Mouse (Mus musculus) brain, embryonic 18.5 days (tissue): Measurements from ENCODE around the gene Gm9837.
"Not testable (repeated sequence)": the region's sequence is repeated elsewhere in the genome, so short reads cannot be mapped to it uniquely, and the experiment has no call there.

ENCODE experiments used
- DNase-seq: peaks from one replicate; pipeline ENCODE4 v3.0.0-alpha.2; 2012; ENCODE audit warnings: low read depth, low spot score

The Gm9837 gene

DNA sequence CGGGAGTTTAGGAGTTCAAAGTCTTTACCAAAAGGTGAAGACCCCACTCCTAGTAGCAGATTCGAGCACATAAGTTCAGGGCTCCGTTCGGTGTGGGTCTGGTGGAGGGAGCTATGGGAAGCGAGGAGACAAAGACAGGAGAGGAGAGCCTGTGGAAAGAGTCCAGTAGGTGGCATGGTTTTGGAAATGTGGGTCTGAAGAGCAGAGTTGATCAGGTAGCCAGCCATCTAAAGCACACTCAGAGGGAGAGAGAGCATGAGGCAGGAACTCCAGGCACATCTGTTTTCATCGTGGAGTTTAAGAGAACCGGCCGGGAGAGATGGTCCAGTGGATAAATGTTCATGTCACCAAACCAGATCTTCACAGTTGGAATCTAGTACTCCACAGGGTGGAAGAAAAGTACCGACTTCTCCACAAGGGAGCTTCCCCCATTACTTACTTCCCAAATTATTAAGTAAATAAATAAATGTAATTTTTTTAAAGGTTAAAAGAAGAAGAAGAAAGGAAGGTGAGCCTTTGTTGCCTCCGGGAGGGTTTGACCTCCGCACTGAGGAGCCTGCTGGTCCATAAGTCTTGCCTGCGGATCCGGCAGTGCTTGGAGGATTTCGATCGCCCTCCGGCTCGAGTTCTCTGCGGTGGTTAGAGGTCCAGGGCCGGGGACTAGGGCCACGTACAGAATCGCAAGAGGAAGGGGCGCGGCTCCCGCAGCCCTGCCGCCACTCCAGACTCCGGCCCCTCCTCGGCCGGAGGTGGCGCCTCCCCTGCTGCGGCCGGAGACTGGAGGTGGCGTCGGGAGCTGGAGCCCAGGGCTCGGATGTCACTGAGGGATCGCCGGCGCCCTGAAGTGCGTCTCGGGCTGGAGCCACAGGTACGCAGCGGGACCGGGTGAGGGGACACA, 13.6 kb downstream of the Gm9837 start, which contains the start of the genes Gm10447 and Shroom1:
Gene Gm10447 (minus strand): TSS at position 637 of the 898 bp plus-strand sequence.
Gene Shroom1 (plus strand): TSS at position 732 of the 898 bp plus-strand sequence.
- DNase-seq = no peak

DNA sequence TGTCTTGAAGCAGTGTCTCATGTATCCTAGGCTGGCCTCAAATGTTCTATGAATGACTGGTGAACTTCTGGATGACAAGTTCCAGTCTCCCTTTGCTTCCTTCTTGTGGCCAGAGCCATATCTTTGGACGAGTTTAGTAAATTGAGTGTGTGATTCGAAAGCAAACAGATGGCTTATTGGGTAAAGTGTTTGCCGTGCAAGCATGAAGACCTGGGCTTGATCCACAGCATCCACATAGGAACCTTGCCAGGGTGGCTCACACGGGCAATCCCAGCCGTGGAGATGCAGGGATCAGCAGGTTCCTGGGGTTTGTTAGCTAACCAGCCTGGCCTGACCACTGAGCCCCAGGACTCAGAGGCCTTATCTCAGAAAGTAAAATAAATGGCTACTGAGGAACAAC, 17.2 kb downstream of the Gm9837 start:
- DNase-seq = no peak

DNA sequence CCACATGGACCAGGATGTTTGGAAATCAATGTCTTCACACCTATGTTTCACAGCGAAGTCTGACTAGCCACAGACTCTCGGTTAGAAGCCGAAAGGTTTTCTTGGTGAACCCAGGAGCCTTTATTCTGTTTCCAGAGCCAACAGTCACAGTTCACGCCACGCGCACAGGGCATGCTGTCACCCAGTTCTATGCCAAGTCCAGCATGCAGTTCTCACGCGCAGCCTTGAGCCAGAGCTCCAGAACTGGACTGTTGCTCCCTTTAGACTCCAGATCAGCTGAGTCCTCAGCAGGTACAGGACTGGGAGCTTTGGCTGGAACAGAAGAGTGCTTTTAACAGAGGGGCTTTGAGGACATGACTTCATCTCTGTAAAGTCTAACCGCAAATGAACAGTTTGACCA, 17.9 kb downstream of the Gm9837 start:
- no peak for DNase-seq

DNA sequence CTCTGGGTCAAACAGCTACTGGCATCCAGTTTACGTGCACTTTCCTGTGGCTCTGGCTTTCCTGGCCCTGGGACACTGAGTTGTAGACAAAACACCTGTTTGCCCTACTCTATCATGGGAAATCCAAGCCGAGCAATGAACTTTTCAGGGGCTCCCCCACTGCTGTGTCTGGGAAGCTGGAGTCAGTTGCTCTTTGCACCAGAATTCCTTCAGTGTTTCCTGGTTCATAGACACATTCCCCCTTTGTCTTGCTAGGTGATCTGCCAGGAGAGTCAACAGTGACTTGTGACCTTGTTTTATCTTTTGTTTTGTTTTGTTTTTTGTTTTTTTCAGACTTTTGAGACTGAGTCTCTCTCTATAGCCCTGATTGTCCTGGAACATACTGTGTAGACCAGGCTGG, 18.9 kb downstream of the Gm9837 start:
- DNase-seq = no peak

DNA sequence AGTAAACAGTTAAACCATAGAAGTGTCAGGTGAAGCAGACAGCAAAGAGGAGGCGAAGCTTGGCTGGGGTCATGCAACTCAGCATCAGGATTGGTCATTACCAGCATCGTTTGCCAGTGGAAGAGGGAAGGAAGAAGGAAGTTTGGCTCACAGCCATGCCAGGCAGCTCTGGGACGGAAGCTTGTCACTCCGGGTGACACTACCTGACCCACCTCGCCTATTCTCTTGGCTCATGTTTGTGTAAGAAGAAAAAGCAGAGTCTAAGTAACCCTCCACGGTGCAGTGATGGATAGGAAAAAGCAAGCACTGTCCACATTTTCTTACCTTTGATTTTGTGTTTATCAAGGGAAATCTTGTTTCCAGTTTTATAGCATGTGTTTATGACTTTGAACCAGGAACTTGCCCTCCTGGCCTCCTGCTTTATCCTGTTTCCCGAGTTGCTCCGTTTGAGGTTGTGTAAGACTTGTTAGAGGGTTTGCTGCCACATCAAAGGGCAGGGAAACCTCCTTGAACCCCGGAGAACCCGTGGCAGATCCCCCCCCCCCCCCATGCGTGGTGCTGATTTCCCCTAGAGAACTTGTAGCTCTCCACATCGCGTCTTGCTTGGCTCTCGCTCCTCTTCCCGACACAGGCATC, 20.1 kb downstream of the Gm9837 start:
- no peak for DNase-seq

DNA sequence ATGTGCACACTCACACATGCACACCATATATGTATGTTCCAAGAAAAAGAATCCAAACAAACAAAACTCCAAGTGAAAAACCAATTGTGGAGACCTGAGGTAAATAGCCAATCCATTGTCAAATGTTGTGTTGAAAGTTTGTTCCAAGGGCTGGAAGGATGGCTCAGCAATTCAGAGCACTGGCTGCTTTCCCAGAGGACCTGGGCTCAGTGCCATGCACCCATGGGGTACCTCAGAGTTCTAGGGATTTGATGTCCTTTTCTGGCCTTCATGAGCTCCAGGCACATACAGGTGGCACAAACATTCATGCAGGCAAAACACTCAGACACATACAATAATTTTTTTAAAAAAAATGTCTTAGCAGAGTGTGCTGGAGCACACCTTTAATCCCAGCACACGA, 21.8 kb downstream of the Gm9837 start:
- DNase-seq = no peak

DNA sequence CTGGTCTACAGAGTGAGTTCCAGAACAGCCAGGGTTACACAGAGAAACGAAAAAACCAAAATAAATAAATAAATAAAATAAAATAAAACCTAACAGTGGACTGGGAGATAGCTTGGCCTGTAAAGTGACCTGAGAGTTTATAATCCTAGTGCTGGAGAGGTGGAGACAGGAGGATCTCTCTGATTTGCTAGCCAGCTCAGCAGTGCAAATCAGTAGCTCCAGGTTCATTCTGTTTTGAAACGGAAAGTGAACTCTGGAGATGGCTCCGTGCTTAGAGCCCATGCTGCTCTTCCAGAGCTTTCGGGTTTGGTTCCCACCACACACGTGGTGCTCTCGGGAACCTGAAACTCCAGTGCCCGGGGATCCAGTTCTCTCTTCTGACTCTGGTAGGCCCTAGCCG, 22.3 kb downstream of the Gm9837 start:
- DNase-seq = no peak

DNA sequence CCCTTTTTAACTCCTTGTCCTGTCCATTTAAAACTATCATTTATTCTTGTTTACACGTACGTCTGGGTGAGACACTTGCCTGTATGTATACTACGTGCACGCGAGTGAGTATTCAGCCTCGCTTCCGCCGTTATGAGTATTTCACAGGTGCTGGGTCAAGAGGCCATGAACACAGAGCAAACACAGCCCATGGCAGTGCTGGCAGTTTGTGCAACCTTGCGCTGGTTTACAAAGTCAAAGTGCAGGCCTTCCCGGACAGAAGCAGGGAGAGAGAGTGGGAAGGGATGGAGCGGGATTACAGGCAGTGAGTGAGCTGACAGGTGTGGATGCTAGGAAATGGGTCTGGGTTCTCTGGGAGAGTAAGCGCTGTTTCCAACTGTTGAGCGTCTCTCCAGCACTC, 24.1 kb downstream of the Gm9837 start:
- no peak for DNase-seq

DNA sequence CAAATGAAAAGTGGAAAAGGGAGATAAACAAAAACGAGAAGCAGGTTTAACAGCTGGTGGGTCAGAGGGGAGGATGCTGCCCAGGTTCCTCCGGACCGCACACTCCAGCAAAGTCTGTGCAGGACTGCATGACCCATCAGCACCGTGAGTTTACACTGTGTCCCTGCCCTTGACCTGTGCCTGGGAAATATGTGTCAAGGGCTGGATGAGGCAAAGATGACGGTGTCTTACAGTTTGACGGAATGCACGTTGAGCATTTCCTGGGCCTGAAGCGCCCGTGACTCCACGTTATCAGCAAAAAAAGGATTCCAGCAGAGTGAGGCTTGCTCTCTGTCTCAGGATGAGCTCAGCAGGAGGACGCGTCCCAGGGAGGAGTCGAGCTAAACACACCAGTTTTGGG, 24.7 kb downstream of the Gm9837 start:
- no peak for DNase-seq

DNA sequence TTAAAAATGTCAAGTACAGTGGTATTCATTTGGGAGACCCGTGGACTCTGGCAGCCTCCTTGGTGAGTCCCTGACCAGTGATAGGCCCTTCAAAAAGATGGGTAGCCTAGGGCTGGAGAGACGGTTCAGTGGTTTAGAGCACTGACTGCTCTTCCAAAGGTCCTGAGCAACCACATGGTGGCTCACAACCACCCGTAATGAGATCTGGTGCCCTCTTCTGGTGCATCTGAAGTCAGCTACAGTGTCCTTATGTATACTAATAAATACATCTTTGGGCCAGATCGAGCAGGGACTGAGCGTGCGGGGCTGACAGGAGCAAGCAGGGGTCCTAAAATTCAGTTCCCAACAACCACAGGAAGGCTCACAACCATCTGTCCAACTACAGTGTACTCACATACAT, 26.4 kb downstream of the Gm9837 start:
- DNase-seq = no peak

DNA sequence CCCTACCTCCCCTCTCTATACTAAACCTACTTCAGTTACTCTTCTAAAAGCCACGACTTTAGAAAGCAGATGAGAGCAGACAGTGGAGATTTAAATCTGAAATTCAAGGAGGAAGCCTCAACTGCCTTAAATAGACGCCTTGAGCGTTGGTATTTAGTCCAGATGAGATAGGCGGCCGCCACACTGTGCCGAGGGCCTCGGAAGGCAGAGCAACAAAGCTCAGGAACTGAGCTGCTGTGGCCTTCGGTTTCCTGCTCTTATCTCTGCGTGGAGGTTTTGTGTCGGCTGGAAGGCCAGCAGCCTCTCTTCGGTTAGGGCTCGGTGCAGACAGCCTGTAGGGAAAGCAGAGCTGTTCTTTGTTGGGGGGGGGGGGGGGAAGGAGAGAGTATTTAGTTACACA, 28.4 kb downstream of the Gm9837 start:
- DNase-seq = no peak

DNA sequence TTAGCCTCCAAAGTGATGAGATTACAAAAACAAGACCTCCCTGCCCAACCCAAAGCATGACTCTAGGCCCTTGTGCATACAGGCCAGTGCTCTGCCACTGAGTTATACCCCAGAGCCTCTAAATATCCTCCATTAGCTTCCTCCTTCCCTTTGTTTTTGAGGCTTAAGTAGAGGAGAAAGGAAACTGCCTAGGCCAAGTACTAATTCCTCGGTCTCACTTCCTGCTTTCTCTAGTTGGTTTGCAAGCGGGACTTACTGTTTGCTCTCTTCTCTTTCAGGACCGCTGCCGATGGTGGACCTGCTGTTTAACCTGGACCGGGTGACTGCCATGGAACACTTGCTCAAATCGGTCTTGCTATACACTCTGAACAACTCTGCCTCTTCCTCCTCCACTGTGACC, 33.9 kb downstream of the Gm9837 start:
- DNase-seq = no peak

DNA sequence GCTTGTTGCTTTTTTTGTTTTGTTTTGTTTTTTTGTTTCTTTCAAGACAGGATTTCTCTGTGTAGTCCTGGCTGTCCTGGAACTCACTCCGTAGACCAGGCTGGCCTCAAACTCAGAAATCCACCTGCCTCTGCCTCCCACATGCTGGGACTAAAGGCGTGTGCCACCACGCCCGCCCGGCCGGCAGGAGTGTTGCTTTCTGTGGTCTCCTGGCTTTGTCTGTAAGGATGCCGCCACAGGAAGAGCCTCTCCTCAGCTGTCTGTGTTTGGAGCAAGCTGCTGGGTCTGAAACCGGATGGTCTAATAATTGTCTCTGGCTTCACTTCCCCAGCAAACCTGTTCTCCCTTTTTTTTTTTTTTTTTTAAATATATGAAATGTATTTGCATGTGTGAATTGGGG, 34.8 kb downstream of the Gm9837 start:
- DNase-seq = no peak

DNA sequence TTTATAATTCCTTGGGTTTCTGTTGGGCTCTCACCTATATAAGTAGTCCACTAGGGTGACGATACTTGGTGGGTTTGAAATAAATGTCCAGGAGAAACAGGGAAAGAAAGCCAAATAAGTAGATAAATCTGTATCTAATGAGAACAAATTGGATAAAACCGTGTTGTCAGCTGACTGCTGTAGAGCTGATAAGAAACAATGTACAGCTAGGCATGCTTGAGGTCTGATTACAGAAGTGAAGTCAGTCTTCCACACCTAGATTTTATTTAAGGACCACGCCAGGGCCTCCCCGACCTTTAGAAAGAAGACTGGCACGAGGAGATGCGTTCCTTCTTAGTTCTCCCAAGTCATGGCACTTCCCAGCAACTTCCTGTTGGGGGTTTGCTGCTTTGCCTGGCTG, 37.2 kb downstream of the Gm9837 start:
- DNase-seq = no peak

DNA sequence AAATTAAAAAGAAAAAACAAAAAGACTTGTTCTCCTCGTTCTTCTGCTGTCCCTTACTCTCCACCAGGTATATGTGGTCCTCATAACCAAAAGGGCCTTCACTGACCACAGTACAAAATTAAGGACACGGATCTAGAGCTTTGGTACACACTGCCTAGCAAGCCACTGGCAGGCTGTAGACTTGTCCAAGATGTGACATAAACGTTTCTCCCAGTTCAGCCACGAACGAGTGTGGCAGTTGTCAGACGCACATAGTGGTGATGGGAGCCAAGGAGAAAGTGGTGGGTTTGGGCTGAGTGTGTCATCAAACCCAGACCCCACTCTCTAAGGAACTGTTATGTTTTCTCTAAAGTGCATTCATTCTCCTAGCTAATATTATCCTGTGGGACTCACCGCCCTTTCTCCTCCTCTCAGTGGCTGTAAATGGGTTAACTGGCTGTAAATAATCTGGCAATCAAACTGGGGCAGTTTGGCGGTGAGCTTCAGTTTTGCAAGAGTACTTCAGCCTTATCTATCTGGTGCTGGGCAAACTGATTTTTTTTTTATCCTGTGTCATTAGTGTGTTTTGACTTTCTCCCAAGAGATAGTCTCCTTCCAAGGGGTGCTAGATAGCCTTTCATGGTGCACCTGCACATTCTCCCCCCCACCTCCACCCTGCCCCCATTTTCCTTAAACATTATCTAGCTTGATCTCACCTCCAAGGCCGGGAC, 38.8 kb downstream of the Gm9837 start:
- DNase-seq = no peak

DNA sequence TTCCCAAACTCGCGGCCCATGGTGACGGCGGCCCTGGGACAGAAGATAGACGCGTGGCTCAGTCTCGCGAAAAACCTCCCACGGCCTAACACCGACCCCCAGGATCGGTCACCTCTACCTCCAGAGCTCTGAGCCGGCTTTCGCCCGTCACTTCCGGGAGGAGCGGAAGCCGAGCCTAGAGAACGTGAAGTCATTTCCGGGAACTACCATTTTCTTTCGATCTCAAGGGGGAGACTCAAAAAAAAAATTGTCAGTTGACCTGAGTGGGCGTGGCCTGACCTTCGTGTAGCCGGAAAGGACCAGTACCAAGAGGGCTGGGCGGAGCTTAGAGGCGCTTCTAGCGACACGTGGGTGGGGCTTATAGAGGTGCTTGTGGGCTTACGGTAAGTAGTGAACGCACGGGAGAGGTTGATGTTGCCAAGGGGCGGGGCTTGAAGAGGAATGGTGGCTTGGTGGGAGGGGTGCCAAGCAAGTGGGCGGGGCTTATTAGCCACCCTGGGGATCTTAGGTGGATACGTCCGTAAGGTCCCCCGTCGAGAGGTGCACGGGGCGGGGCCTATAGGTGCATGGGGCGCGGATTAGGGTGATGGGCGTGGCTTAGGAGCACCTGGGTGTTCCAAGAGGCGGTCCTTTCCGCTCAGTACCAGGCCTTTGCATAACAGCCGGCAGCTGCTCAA, 39.5 kb downstream of the Gm9837 start, which contains the start of the genes Uqcrq and Gdf9:
Gene Uqcrq (minus strand): TSS at position 162 of the 677 bp plus-strand sequence.
Gene Gdf9 (plus strand): TSS at position 354 of the 677 bp plus-strand sequence.
- DNase-seq = peak; percentile 98

DNA sequence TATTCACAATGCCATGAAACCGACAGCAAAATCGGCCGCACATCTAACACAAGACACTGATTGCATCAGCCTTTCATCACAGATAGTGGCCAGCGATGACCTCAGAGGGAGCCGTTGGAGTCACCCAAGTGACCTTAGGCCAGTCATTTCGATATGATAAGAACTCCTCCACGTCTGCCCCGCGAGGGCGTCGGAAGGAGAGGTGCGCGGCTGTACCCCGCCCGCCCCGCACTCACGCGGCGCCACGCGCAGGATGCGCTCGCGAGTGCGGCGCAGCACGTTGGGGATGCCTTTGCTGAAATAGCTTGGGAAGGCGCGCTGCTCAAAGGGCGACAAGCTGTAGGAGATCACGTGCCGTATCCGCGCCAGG, 40.0 kb downstream of the Gm9837 start:
- no peak for DNase-seq

DNA sequence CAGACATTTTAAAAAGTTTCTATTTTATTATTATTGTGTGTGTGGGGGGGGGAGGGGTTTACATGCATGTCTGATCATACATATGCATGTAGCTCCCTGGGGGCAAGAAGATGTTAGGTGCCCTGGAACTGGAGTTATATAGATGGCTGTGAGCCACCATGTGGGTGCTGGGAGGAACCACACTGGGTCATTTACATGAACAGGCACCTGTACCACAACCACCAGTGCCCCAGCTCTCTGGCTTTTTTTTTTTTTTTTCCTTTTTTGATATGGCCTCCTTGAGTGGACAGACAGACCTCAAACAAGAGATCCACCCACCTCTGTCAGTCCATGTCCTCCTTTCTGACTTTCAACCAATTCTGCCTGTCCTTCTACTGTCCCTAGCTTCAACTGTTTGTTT, 41.1 kb downstream of the Gm9837 start:
- no peak for DNase-seq

DNA sequence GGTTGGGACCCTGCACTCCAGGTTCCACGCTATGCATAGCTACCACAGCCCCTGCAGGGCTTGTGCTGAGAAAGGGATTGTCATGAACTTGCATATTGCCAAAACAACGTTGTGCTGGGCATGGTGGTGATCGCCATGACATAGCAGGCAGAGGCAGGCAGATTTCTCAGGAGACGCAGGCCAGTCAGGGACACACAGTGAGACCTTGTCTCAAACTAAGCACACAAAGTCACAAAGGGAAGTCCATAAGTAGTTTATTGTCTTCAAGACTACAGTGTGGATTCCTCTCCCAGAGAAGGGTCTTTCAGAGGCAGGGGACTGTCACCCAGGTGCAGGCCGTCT, 41.6 kb downstream of the Gm9837 start:
- no peak for DNase-seq

DNA sequence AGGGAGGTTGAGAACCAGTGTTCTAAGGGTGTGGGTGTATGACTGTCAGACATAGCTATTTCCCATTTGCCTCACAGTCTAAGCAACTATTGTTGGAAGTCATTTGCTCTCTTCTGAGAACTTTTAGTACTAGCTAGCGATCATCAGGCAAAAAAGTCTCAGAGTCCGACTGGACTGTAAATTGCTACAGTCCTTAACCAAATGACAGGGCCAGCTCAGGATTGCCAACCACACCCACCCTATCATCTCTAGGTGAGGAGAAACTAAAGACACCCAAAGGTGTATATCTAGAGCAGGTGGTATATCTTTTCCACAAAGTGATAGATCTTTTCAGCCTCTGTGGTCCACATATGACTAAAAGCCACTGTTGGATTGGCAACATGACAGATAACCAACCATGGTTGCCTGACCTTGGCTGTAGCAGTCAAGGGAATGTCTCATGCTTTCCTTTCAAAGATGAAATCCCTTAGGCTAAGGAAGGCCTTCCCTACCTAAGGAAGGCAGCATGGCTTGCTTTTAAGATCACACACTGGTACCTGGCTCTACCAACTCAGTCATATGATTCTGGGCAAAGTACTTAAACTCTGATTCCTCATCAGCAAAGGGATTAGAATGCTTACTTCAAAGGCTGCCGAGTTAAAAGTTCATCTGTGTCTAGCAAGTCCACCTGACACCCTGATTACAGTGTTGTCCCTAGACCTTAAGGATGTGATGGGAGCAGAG, 42.1 kb downstream of the Gm9837 start:
- DNase-seq = no peak

DNA sequence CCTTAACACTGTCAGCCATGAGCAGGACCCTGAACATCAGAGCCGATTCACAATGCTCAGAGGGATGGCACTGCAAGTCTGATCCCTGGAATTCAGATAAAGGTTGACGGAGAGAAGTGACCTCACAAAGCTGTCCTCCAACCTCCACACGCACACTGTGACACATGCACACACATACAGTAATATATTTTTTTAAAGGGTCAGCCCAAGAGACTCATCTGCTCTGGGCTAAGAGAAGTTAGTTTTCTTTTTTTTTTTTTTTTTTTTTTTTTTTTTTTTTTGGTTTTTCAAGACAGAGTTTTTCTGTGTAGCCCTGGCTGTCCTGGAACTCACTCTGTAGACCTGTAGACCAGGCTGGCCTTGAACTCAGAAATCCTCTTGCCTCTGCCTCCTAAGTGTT, 43.4 kb downstream of the Gm9837 start:
- not testable (repeated sequence) for DNase-seq
